22 mouse cellular contexts compared by ENCODE assay signal in the genomic region with DNA sequence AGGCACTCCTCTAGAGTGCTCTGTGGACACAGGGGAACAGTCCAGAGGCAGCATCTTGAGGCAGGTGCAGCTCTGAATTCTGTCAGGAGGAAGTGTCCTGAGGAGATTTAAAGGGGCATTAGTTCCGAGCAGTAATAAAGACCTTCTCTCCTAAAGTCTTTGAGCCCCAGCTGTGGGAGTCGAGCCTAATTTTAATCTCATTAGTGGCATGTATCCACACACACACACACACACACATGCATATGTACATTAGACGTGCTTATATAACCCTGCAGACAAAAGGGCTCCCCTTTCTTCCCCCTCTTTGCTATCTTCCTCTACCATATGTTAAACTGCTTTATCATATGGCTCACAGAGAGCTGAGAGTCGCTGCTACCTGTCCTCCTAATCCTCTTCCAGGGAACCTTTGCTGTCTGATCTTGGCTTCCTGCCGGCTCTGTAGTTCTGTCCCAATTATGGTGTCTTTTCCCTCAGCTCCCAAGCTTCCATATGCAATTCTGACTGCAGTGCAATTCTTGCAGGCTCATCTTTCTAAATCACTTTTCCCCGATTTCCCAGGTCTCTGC.
DNase-seq lines count a peak whose midpoint lies in the region; ATAC-seq and TF ChIP-seq lines count a peak whose summit lies in the region.
"Had no signal": no experiment of that assay in that cellular context is flagged by ENCODE, and none has a peak within 500 bp of the region (broad histone marks: within the 10 kb centered on the region; RNA-seq: fewer than 3 reads in every experiment).

No protein-coding gene starts in this region.

- WGBS in neural tube, embryonic 12.5 days, result 38% methylated on average over 6 of the region's 6 CpGs
- 36% methylated on average over 6 of the region's 6 CpGs for WGBS in hindbrain, postnatal 0 days
- 58% methylated on average over 6 of the region's 6 CpGs for whole genome bisulfite sequencing in stomach, postnatal 0 days

- H3K9ac ChIP-seq in neural tube, embryonic 12.5 days, result no peak overlapping the region
- no peak overlapping the region for H3K9ac ChIP-seq in hindbrain, postnatal 0 days (replicated peaks; ENCODE audit: low read length)
- H3K9ac ChIP-seq in stomach, postnatal 0 days (ENCODE audit: low read length), result no peak overlapping the region
- H3K9ac ChIP-seq: embryonic facial prominence, embryonic 15.5 days; forebrain, embryonic 13.5 days had no signal

- no peaks in the 10 kb centered on the region for H3K27me3 ChIP-seq in neural tube, embryonic 12.5 days (replicated peaks)
- no peaks in the 10 kb centered on the region for H3K27me3 ChIP-seq in hindbrain, postnatal 0 days (ENCODE audit: insufficient read depth, low read length)
- no peaks in the 10 kb centered on the region for H3K27me3 ChIP-seq in stomach, postnatal 0 days (ENCODE audit: control insufficient read depth, insufficient read depth, low read length)
- H3K27me3 ChIP-seq: CH12.LX; embryonic facial prominence, embryonic 15.5 days had no signal

- no peak for TF ChIP-seq EP300 in stomach, postnatal 0 days (optimal IDR thresholded peaks at IDR 0.05)

- peaks cover 13% of the 10 kb centered on the region; the same call in 1 of the 2 replicates for H3K4me1 ChIP-seq in neural tube, embryonic 12.5 days
- no peaks in the 10 kb centered on the region for H3K4me1 ChIP-seq in hindbrain, postnatal 0 days (ENCODE audit: insufficient read depth, low read length)
- H3K4me1 ChIP-seq in stomach, postnatal 0 days (replicated peaks; ENCODE audit: control insufficient read depth, insufficient read depth), result no peaks in the 10 kb centered on the region

- peak; percentile 46 to 52 for DNase-seq in cerebellum, adult 18-20 months
- no peak for DNase-seq in neural tube, embryonic 10.5 days (ENCODE audit: extremely low spot score, low spot score)
- peak; percentile 11 for DNase-seq in hindbrain, postnatal 0 days (ENCODE audit: low spot score)
- DNase-seq in stomach, postnatal 0 days (ENCODE audit: low spot score), result no peak
- DNase-seq in right cerebral cortex, adult 2 months (ENCODE audit: low spot score in 2 of 2), result no peak
- DNase-seq: embryo, embryonic 11 days; gastrocnemius, postnatal 36 days; heart, postnatal 14 days; kidney, adult 9 months; kidney, postnatal 36 days; layer of hippocampus, postnatal 36 days; left cerebral cortex, postnatal 4 days; lung, adult 18-20 months; lung, postnatal 36 days; right cerebral cortex, postnatal 4 days; thymus, postnatal 36 days had no signal

- TF ChIP-seq CTCF in hindbrain, postnatal 0 days (IDR thresholded peaks at IDR 0.05; ENCODE audit: low read depth), result no peak
- TF ChIP-seq CTCF in stomach, postnatal 0 days (IDR thresholded peaks at IDR 0.05; ENCODE audit: low read depth), result no peak

- no peak for ATAC-seq in cerebellum, adult (ENCODE audit: insufficient number of reproducible peaks, low FRiP score, low TSS enrichment)
- ATAC-seq in neural tube, embryonic 12.5 days (ENCODE audit: low FRiP score, low read depth), result peak; percentile 52; the same call in 1 of the 2 replicates
- ATAC-seq in hindbrain, postnatal 0 days, result no peak
- no peak for ATAC-seq in stomach, postnatal 0 days (ENCODE audit: low FRiP score, low TSS enrichment)
- ATAC-seq: forebrain, embryonic 13.5 days had no signal

- no peak overlapping the region for H3K4me2 ChIP-seq in neural tube, embryonic 12.5 days (replicated peaks)
- H3K4me2 ChIP-seq in hindbrain, postnatal 0 days (ENCODE audit: low read depth, low read length), result no peak overlapping the region
- no peak overlapping the region for H3K4me2 ChIP-seq in stomach, postnatal 0 days (replicated peaks; ENCODE audit: low read depth)
- H3K4me2 ChIP-seq: embryonic facial prominence, embryonic 15.5 days; forebrain, embryonic 13.5 days; heart, embryonic 11.5 days had no signal

- H3K36me3 ChIP-seq in neural tube, embryonic 12.5 days, result no peaks in the 10 kb centered on the region
- no peaks in the 10 kb centered on the region for H3K36me3 ChIP-seq in hindbrain, postnatal 0 days (ENCODE audit: insufficient read depth, low read length)
- H3K36me3 ChIP-seq in stomach, postnatal 0 days (ENCODE audit: control insufficient read depth, insufficient read depth, low read length), result no peaks in the 10 kb centered on the region
- H3K36me3 ChIP-seq: embryonic facial prominence, embryonic 15.5 days had no signal

- H3K4me3 ChIP-seq in neural tube, embryonic 12.5 days, result no peak overlapping the region
- no peak overlapping the region for H3K4me3 ChIP-seq in hindbrain, postnatal 0 days (ENCODE audit: low read length)
- H3K4me3 ChIP-seq in stomach, postnatal 0 days (ENCODE audit: low read depth, low read length), result no peak overlapping the region
- H3K4me3 ChIP-seq: embryonic facial prominence, embryonic 15.5 days; forebrain, embryonic 13.5 days had no signal

- no peak overlapping the region for H3K27ac ChIP-seq in neural tube, embryonic 12.5 days
- no peak overlapping the region for H3K27ac ChIP-seq in hindbrain, postnatal 0 days
- no peak overlapping the region for H3K27ac ChIP-seq in stomach, postnatal 0 days (replicated peaks)
- H3K27ac ChIP-seq: embryonic facial prominence, embryonic 15.5 days; forebrain, embryonic 13.5 days had no signal

- H3K9me3 ChIP-seq in neural tube, embryonic 12.5 days, result no peaks in the 10 kb centered on the region
- no peaks in the 10 kb centered on the region for H3K9me3 ChIP-seq in hindbrain, postnatal 0 days (ENCODE audit: low read length)
- H3K9me3 ChIP-seq in stomach, postnatal 0 days (ENCODE audit: control insufficient read depth, low read length), result no peaks in the 10 kb centered on the region
- H3K9me3 ChIP-seq: embryonic facial prominence, embryonic 15.5 days; forebrain, embryonic 13.5 days had no signal

Comparison
In these comparisons a context has a peak if more than half of its experiments do, and no peak if none do; other contexts are left out.
1. DNase-seq: peak in cerebellum, adult 18-20 months (2 of 2) and hindbrain, postnatal 0 days (single experiment); none in neural tube, embryonic 10.5 days (single experiment), stomach, postnatal 0 days (single experiment) and right cerebral cortex, adult 2 months (0 of 2).